Mouse (Mus musculus): ENCODE measurements at regions not wholly inside any gene's neighbourhood (a gene's known extent, or its start where the extent isn't known, plus 50 kb on each side); places are given as distances from the start of the nearest gene placed in this dataset.

- DNase-seq, result no peak
Observed at GRCm38 (mm10) chr3:149811036-149811435, 820.7 kb upstream of the Adgrl2 start.

GRCm38 (mm10) chr3:149805345-149805744 is 815.0 kb upstream of the Adgrl2 start:
- no peak for DNase-seq

DNA sequence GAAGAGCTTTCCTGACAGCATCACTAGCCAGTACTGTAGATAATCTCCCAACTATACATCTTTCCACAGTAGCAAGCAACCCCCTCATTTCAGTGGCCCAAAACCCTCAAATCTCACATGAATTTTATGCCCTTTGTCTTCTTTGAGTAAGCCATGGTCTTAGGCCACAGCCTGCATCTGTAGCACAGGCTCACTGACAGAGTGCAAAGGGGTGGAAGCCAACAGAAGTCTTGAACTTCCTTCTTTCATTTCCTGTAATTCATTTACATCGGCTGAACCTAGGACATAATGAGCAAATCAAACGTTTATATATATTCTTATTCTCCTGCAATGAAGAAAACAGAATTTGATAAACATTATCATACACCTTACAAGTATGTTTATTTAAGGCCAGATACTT is 805.8 kb upstream of the Adgrl2 start:
- DNase-seq, result no peak

DNA sequence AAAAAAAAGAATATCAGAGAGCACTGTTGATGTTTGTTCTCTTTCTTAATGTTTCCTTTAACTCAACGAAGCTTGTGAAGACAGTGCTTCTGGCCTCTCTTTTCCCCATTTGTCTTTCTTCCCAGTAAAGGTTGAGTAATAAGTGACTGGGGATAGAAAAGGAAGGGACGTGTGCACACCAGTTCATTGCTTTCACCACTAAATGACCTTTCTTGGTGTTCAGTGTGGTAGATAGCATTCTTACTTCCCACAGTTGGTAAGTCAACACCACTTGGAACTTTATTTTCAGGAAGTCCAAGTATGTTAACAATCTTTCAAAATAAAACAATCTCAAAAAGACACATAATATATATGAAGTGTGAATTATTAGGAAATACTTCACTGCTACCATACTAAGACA is 801.2 kb upstream of the Adgrl2 start:
- no peak for DNase-seq

DNA sequence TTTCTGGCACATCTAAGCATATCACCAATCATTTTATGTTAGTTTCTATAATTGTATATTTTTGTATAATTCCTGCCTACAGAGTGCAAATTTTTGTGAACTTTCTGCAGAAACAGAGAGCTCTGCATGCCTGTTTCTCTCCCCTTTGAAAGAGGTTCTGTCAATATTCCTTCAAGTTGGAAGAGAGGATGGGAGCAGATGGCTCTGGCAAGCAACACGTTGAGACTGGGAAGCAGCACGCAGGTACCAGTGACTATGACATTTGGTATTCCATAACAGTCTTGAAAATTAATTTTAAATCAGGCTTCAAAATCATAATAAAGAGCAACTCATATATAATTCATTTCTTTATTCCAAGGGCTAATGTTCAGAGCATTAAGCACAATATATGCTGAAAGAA is 795.7 kb upstream of the Adgrl2 start:
- DNase-seq, result no peak

- DNase-seq, result no peak
Observed at GRCm38 (mm10) chr3:149783903-149784608, 793.7 kb upstream of the Adgrl2 start.

DNA sequence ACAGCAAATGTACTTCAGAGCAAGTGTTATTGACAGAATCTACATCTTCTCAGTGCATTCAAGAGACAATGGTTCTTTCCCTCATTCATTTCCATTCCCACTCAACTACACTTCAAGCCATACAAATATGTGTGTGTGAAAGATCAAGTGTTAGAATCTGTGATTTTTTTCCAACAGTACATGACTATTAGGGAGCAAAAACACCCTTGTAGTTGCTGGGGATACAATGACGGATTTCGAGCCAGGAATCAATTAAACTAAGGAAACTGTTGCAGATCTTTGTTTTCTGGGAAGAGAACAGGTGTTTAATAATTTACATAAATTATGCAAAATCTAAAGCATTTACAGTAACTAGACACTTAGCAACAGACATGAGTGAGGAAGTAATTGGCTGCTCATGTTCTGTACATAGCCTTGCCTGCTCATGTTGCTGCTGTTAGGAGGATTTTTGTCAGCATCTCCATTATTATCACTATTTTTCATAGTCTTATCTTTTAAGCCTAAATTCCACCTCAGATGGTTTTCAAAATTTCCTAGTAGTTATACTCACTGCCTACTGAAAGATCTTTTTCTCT is 777.6 kb upstream of the Adgrl2 start:
- no peak for DNase-seq

DNA sequence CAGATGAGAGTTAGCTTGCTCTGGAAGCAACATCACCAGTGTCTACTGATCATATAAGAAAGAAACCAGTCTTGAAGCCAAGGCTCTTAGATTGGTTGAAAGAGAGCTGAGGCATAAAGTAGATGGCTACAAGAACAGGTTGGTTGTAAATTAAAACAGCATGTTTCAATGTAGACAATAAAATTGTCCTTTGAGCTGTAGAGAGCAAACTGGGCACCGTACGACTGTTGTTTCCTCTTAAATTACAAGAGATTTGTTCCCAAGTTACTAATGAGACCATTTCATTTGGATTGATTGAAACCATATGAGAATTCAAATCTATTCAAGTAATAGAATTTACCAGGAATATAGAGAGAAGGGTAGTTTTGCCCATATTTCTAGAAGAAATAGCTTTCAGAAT is 770.9 kb upstream of the Adgrl2 start:
- no peak for DNase-seq

DNA sequence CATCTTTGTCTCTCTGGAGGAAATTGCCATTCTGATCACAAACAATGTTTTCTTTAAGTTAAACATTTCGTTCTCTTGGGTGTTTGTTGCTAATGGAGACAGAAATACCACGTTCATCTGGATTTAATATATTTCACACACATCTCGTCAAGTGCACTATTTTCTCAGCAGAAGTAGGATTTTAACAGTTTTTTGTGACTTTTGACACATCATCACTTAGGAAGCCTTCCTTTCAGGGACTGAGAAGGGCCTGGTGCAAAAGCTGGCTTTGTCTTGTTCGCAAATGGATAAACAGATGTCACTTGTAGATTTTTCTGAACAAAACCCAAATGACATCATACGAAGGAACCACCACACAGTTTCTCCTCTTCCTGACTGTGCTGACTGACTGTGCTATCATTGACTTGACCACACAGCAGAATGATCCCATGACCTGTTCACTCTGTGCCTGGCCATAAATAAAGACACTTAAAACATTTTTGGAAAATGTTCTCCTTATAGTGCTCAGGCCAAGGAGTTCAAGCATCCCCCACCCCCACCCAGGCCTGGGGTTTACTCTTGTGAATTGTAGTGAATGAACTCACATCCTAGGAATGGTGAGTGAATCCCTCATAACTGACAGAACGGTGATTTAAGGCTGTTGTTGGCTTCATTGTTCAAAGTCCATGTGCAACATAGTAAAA is 767.7 kb upstream of the Adgrl2 start:
- no peak for DNase-seq

- no peak for DNase-seq
Observed at GRCm38 (mm10) chr3:149736069-149736468, 745.7 kb upstream of the Adgrl2 start.

DNA sequence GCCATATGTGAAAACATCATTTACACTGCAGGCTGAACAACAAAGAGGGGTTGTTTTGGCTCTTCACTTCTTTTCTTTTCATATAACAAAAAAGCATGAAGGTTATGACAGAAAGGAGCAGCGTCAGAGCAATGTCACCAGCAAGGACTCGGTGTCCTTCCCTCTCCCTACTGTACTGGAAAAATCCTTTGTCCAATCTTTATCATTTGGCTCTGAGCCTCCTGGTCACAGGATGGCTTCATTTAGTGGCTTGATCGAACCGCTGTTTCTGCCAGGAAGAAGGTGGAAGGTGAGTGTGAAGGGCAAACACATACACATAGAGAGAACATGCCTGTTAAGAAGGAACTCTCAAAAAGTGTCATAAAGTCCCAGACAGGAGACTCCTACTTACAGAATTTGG is 735.9 kb upstream of the Adgrl2 start:
- peak; percentile 41 to 61 for DNase-seq

- DNase-seq, result no peak
Observed at GRCm38 (mm10) chr3:149724879-149725278, 734.5 kb upstream of the Adgrl2 start.

DNA sequence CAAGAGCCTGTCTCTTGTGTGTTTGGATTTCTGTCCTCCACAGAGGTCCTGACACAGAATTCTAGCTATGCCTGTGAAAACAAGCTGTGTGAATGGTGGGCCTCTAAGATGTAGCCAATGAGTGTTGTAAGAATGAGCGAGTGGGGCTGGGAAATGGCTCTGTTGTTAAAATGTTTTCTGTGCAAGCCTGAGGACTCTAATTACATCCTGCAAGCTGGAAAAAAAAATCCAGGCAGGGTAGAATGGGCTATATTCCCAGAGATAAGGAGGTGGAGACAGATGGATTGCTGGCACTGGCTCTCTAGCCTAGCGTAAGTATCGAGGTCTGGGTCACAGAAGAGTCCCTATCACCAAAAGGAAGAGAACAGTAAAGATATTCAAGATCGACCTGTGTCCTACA is 731.5 kb upstream of the Adgrl2 start:
- DNase-seq, result peak; percentile 52

- no peak for DNase-seq
Observed at GRCm38 (mm10) chr3:149720306-149720705, 730.0 kb upstream of the Adgrl2 start.

GRCm38 (mm10) chr3:149705724-149706123 is 715.4 kb upstream of the Adgrl2 start:
- no peak for DNase-seq

DNA sequence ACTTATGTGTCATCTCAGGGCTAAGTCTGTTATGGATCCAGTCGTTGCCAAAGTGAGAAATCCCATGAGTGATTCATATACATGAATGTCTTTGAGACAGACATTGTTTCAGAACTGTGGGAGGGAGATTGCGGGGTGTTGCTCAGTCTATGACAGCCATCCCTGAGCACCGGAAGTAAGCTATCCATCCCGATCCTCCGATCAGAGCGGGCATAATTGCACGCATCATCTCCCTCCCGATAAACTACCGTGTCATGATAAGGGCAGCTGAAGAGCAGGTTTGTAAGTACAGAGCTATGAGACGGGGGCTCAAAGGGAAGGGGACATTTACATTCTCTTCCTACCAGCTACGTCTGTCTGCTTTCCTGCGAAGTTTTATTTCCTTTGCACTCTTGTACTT is 715.0 kb upstream of the Adgrl2 start:
- DNase-seq, result no peak

GRCm38 (mm10) chr3:149704478-149704877 is 714.1 kb upstream of the Adgrl2 start:
- no peak for DNase-seq

DNA sequence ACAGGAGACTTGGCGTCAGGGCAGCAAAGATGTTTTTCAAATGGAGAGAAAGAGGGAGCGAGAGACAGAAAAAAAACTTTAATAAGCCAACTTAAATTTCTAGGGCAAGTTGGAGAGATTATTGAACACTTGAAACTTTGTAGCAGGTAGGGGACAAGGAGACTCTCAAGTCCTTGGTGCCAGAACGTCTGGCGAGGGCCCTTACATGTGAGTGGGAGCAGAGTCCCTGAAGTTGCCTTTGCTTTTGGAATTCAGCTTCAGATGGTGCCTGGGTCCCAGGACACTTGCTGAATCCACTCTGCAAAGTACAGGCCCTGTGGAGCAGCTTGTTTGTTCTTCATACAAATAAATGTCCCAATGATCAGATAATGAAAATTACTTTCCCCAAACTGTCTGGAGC is 693.2 kb upstream of the Adgrl2 start:
- no peak for DNase-seq

GRCm38 (mm10) chr3:149682246-149682645 is 691.9 kb upstream of the Adgrl2 start:
- DNase-seq, result no peak

DNA sequence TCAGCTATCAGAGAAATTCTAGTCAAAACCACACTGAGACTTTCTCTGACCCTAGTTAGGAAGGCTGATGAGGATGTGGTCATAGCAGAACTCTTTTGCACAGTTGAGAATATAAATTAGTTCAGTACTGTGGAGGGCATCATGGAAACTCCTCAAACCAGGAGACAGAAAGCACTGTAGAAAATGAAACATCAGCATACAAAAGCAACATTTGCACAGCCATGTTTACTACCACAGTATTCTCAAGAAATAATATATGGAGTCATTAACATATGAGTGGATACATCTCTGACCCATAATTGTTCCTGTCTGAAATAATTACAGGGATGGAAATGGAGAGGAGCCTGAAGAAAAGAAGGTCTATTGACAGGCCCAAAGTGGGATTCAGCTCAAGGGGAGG is 683.6 kb upstream of the Adgrl2 start:
- no peak for DNase-seq

DNA sequence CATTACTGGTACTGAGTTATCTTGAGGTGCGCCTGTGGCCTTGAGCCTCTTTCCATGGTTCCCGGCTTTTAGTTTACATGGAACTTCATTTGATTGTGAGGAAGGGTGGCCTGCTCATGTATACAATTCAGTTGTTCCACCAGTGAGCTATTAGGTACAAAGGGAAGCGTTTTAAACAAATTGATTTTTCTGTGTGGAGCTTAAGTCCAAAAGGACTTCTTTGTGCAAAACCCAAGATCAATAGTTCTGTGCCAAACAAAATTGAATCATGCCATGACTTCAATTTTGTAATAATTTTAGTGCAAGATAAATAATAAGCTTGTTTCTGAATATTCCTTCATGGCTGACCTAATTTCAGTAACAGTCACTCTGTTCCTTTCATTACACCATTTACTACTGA is 674.3 kb upstream of the Adgrl2 start:
- no peak for DNase-seq

GRCm38 (mm10) chr3:149638324-149638723 is 648.0 kb upstream of the Adgrl2 start:
- no peak for DNase-seq

GRCm38 (mm10) chr3:149626186-149626585 is 635.8 kb upstream of the Adgrl2 start:
- DNase-seq, result no peak

DNA sequence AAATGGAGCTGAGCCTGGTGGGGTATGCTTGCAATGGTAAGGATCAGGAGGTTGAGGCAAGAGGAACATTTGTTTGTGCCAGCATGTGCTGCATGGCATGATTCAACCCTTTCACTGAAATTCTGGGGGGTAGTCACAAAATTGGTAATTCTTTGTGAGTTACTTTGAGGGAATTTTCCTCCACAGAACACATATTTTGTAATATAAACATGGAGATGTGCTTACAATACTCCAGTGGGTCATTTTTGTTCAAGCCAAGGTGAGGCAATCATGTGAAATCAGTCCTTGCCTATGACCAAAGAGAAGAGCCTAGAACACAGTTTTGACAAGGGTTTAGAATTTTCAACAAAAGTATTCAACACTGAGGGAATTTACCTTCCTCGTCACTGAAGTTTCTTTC is 635.1 kb upstream of the Adgrl2 start:
- DNase-seq, result no peak
